Mouse (Mus musculus) kidney, adult 2 months (tissue): ENCODE measurements around the gene Mpp1.

Source experiments
- CTCF ChIP-seq: fragments of 200-500 bp; conservative IDR thresholded peaks from 2 replicates; pipeline ENCODE4 v1.5.1; 2011; ENCODE audit warnings: low read depth, mild to moderate bottlenecking, control low read depth, low read length, moderate library complexity, mixed read lengths; ENCODE audit not compliant: insufficient read depth, insufficient read length
- POLR2A ChIP-seq: fragments of 200-500 bp; IDR thresholded peaks from one replicate; pipeline ENCODE4 v1.6.1; 2011; ENCODE audit warnings: low read depth, low read length, control low read depth

DNA sequence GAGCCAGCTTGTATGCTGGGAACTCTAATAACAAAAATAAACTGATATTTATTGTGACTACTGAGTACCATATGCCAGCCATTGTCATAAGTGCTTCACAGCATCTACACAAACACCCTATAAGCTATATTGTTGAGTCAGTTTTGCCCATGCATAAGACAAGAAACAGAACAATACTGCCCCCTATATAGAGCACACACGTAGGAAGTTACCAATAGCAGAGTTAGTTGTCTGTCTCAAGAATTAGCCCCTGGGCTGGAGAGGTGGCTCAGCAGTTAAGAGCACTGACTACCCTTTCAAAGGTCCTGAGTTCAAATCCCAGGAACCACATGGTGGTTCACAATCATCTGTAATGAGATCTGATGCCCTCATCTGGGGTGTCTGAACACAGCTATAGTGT is 45.2 kb downstream of the Mpp1 start:
- TF ChIP-seq CTCF (no peak), POLR2A (no peak)
